Mouse (Mus musculus) cerebellum, adult 11 months (tissue): ENCODE results near the gene Rb1.

Experiments used
- DNase-seq: peaks from one replicate; pipeline ENCODE4 v3.0.0; 2022

The Rb1 gene

DNA sequence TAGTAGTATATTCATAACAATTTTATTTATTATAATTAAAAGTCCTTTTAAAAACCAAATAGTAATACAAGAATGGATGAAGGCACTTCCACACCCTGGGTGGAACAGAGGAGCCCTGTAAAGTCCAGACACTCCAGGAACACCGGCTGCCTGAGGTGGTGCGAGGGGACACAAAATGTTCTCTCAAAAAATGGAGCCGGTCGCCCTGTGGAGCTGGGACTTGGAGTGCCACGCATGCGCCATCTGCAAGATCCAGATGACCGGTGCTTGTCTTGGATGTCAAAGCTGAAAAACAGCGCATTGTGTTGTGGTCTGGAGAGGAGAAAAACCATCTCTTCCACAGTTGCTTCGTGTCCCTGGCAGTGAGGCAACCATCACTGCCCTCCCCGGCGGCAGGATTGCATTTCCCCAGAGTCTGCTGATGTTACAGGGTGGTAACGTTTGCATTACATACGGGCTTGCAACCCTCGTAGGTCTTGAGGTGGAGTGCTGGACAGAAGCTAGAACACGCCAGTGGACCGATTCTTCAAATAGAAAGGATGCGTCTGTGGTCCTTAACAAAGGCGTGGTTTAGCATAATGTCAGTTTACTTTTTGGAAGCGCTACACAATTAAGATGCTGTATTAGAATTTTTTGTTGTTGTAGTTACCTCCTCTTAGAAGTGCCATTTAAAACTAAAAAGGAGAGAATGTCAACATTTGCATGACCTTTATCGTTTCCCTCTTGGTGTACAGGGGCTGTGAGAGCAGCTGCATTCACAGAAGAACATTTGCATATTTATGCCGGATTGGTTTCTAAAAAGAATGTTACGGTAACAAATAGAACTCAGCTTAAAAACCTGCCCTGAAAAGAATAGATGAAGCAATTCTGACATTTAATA is 9.5 kb upstream of the Rb1 start:
- DNase-seq: no peak

DNA sequence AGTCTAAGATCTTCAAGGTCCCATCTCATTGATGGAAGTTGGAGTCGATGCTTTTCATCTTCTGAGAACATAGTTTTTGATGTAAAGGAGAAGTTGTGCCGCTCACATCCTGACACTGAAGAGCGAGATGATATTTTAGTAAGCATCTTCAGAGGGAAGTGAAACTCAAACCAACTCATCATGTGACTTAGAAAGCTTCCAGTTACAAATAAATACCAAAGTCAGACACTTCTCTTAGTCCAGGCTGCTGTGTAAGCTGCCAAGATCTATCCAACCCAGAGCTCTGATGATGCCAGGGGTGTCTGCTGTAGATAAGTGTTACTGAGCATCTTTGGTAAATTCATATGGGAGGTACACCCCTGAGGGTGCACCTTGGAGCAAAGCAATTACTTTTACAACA is 8.3 kb upstream of the Rb1 start:
- no peak for DNase-seq

DNA sequence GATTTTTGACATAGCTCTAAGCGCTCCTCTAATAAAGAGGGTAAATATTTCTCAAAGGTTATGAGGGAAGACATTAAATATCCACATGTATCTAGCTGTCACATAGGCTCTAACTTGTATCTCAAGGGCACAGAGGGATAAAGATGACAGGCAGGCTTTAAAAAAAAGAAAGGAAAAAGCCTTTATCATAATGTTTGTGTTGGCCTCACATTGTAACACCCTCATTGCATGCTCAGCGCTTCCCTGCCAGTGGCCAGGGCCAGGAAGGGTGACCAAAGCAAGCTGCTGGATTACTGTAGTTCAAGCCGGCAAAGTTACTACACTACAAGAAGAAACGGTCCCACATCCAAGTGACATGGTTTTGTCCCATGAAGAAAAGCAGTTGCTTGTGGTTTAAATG is 5.8 kb upstream of the Rb1 start:
- DNase-seq: no peak

DNA sequence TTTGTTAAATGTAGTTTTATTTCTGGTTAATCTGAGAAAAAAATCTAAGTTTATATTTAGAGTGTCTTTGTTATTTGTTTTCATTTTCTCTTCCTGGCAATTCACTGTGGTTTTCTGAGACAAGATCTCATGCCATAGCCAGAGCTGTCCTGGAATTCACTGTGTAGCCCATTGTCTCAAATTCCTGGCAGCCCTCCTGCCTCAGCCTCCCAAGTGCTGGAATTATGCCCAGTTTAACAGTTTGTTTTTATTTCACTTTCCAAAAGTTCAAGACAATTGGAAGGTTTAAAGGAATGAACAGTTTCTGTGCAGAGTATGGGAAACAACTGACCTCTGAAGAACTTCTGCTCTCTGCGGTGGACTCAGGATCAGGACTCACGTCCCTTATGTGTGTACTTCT is 4.2 kb upstream of the Rb1 start:
- no peak for DNase-seq

DNA sequence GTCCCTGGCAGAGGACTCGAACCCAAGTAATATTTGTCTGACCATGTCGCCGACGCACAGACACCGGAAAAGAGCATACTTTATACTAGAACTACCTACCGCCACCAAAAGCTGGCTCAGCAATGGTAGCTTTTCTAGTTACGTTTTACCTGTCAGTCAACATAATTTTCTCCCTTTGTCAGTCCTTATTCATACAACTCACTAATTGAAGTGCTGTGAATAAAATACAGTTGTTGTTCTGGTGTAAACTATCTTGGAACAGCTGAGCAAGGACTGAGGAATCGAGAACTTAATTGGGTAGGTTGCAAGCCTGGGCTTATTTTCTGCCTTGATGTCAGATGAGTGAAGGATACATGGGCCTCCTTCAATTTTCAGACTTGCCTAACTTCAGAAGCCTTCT is 889 bp upstream of the Rb1 start:
- DNase-seq: no peak

DNA sequence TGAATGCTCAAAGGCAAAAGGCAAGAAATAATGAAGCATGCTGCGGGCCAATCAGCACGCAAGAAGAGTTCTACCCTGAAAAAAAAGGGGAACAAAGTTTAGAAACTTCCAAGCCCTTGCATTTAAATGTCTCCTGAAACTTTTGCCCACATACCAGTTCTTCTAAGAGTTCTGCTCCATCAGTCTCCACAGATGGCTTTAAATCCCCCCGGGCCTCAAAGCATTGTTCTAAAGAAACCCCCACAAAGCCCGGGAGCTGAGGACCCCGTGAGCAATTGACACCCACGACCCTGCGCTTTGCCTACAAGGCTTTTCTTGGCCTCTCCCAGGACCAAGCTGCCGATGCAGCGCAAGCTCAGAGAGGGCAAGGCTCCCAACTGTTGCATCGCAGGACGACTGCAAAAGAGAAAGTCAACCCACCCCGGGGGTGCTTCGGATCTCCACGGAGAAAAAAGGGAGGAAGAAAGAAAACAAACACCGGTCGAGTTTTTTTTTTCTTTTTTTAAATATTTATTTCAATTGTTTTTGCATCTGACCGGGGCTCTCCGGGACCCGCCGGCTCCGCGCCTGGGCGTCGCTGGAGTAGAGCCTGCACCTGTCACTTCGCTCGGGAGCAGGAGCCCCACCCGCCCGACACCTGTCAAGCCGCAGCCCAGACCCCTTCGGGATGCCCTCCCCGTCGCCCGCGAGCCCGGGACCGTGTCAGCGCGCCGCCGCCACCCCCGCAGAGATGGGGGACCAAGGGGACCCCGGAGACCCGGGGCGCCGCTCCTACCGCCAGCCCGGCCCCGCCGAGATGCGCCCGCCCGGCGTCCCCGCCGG is 777 bp downstream of the Rb1 start:
- DNase-seq: peak; percentile 56

DNA sequence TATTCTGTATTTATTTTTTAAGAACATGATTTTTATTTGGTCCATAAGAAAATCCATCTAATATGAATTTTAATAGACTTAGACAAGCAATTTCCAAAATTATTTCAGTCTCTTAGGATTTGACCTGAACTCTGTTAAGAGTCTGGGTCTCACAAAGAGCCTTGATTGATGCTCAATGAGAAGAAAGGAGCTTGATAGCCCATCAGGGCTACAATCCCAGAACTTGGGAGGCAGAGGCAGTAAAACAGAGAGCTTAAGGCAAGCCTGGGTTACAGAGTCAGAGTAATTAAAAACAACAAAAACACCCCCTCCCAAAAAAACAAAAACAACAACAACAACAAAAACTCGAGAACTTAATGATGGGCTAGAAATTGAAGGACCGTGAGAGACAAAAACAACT is 1.7 kb downstream of the Rb1 start:
- no peak for DNase-seq

DNA sequence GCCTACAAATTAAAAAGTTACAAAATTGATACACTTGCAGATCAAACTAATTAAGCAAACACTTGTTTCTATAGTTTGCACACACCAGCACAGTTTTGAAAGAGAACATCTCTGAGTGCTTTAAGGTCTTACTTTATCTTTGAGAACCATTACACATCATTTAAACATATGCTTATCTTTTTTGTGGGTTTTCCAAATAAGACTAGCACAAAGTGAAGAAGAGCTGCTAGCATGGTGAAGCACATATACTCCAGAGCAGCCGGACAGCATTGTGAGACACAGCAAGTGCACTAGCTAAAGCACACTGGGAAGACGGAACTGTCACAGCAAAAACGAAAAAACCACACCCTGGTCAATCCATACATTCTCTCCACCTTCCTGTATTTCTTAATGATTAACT is 3.5 kb downstream of the Rb1 start:
- no peak for DNase-seq

DNA sequence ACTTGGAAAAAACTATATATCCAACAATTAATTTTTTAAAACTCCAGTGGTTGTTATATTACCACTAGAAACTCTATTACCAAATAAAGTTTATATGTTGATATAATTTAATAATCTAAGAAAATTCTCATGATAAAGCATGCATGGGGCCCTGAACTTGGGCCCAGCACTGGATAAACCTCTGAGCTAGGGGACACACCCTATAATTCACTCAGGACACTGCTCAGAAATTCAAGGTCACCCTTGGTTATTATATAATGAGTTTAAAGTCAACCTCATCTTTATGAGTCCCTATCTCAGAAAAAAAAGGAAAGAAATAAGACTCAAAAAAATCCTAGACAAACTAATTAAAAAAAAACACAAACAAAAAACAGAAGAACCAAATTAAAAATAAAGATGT is 8.7 kb downstream of the Rb1 start:
- DNase-seq: no peak

DNA sequence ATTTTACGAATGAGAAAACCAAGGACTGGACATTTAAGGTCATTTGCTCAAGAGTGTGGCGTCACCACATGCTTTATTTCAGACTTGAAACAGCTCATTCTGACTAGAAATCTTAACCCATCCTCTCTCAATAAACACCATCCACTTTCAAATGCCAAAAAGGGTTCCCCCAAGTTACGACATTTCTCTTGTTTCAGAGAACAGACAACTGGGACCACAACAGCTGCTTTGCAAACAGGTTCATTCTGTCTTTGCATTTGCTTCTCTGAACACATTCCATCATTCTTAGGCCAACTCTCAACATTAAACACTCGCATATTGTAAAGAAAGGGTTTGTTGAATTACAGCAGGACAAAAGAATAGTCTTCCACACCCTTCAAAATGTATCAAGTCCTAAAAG is 11.8 kb downstream of the Rb1 start:
- no peak for DNase-seq

DNA sequence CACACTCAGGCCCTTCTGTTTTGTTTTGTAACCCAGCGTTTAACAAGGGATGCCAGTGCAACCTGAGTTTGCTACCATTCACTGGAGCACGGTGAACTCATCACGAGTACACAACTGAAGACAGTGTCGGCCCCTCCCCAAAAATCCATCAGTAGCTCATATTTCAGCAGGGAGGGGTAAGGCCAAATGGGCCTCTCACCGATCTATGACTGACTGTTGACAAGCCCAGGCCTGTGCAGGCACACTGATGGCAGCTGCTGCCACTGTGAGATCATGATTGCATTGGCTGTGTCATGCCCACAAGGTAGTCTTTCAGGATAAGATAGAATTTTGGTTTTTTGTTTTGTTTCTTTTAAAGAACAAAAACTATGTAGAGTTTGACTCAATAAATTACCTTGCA is 12.2 kb downstream of the Rb1 start:
- DNase-seq: no peak

DNA sequence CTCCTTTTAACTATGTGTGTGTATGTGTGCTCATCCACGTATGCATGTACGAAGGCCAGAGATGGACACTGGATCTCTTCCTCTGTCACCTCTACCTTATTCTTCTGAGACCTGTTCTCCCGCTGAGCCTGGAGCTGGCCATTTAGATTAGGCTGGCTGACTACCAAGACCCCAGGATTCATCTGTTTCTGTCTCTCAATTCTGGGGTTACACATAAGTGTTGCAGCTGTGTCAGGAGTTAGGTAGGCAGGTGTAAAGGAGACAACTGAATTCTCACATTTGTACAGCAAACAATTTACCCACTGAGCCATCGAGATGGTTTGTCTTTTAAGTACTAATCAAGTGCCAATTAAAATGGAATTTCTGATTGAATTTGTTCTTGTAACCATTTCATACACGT is 12.7 kb downstream of the Rb1 start:
- no peak for DNase-seq

DNA sequence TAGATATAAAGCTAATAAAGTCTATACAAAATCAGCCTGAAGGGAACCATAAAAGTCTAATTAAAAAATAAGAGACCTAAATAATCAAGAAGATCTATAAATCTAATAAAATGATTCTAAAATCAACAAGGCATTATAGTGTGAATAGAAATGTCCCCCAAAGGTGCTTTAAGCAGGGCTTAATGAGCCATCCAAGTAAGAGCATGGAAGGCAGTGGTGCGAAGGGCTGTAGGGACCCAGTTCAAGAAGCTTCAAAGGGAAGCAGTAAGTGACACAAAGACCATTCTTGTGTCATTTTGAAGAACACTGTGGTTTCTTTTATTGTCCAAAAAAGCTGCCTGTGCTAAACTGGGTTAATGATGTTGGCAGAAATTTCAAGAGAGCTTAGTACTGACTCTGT is 18.1 kb downstream of the Rb1 start:
- DNase-seq: no peak

DNA sequence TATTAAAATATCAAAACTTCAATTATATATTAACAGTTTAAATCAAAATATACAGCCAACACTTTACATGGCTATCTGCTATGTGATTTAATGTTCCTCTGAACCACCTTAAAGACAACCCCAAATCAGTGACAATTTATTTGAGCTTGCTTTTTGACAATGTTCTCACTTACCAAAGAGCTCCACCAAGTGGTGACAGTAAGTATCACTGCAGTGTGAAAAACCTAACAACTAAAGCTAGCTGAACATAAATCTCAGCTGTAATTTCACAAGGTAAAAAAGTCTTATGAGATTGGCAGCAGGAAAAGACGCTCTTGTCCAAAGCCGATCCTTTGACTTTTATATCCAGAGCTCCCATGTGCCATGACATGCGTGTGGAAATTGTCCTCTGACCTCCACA is 22.4 kb downstream of the Rb1 start:
- DNase-seq: peak; percentile 28

DNA sequence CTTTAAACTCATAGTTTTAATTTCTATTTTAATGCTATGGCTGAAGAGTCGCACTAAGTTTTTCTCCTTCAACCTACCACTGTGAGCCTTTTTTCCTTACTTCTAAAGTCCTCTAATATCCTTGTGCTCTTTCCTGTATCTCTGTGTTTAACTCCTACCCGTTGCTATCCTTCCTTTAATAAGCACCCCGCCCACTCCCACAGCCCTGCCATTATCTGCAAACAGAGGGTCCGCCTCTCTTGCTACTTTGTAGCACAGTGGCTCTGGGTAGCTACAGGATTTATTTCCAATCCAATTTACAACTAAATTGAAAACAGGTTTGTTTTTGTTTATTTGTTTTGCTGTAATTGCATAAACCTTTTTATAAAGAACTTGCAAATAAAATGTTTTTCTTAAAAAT is 23.8 kb downstream of the Rb1 start:
- no peak for DNase-seq

DNA sequence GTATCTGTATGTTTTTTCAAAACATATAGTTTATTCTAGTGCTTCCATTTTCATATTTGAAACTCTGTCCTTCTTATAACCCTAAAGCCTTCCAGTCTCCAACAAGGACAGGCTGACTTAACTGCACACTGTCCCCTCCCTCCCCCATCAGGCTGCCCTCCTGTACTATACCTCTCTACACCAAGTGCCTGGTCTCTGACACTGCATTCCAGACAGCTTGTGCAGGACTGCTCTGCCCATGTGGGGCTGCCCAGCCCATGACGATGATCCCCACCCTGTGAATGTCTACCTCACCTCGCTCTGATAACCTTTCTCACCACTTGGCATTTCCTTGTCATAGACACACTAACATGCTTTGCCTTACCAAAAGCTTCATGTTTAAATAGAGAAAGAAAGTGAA is 30.1 kb downstream of the Rb1 start:
- DNase-seq: no peak

DNA sequence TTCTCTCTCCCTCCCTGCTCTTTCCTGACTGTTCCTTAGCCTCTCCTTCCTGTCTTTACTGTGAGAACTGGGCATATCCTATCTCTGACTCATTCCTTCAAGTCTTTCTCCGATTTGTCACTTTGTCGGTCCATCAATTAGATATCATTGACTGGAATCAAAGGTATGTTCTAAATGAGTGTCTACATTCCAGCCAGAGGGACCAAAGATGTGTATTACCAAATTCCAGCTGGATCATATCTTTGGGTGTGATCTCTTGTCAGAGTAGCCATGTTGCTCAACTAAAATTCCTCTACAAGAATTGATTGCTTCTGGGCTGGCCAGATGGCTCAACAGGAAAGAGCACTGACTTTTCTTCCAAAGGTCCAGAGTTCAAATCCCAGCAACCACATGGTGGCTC is 32.0 kb downstream of the Rb1 start:
- DNase-seq: no peak

DNA sequence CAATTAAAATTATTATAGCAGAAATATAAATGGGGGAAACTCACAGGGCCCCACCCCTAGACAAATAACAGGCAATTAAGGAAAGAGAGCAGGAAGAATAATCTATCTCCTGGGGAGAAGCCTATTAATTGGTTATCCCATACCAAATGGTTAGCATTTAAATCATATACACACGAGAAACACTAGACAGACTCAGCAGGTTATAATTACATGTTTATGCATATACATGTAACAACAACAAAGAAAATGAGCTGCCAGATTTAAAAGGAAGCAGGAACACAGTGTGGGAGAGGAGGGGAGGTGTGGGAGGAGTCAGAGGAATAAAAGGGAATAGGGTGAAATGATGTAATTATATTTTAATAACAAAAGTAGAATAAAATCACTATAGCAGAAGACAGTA is 33.2 kb downstream of the Rb1 start:
- DNase-seq: no peak

DNA sequence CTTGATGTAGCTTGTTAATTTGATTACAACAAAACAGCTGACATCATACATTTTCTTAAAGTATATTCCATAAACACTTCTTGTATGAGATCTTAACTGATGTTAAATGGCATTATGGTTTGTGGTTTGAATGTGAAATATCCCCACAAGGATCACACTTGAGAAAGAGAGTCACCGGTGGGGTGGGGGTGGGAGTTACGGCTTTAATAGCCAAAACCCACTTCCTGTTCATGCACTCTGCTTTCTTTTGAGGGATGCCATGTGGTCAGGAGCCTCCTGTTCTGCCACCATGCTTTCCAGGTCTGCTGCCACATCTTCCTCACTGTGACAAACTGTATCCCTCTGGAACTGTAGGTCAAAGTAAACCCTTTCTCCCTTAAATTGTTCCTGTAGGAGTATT is 35.7 kb downstream of the Rb1 start:
- DNase-seq: no peak

DNA sequence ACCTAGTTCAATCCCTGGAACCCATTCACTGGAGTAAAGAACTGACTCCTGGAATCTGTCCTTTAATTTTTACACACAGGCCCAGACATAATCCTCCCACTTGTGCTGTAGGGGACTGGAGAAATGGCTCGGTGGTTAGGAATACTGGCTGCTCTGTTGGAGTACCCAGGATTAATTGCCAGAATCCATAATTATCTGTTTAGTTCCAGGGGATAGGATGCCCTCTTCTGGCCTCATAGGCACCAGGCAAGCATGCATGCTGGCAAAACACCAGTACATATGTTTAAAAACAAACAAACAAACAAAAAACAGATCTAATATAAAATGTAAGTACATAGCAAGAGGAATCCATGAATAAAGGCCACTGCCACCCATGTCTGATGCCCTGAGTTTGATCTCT is 44.6 kb downstream of the Rb1 start:
- DNase-seq: no peak

DNA sequence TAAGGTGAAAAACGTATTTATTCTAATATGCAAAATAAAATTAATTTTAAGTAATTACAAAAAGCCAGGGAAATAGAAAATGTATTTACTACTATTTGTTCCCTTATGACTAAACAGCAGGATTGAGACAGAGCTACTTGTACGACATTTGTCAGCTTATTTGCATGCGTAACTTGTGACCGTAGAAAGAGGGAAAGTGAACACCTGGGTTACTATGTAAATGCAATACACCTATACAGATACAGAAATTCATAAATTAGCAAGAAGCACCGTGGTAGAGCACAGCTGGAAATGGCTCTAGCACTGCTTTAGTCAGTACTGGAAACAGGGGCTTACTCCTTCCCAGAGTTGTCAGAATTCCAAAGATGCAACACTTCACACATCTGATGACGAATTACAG is 46.5 kb downstream of the Rb1 start:
- no peak for DNase-seq

DNA sequence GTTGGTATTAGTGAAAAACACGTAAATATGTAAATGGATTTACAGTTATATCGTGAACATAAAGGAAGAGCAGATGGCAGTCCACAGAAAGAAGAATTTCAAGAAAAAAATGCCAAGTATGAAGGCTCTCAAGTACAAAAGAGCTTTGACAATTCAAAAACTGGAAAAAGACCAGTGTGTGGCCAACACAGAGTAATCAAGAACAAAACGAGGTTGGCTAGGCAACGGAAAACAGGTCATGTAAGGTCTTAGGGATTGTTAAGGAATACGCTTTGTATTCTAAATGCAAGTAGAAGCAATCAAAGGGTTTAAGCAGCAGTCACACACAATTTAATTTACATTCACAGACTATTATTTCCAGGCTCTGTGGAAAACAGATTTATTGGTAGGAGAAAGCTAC is 53.8 kb downstream of the Rb1 start:
- no peak for DNase-seq

DNA sequence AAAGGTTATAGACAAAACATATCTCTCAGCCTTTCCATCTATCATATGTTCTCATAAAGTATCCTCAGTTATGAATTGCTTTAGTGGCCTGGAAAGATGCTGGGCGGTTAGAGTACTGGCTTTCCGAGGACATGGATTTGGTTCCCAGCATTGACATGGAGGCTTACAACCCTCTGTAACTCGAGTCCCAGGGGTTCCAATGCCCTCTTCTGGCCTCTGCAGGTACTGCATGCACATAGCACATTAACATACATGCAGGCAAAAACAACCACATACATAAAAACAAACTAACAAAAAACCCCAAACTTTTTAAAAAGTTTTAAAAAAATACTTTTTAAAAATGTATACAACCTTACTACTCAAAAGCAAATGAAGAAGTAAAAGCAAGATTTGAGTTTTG is 59.5 kb downstream of the Rb1 start:
- DNase-seq: peak; percentile 6

DNA sequence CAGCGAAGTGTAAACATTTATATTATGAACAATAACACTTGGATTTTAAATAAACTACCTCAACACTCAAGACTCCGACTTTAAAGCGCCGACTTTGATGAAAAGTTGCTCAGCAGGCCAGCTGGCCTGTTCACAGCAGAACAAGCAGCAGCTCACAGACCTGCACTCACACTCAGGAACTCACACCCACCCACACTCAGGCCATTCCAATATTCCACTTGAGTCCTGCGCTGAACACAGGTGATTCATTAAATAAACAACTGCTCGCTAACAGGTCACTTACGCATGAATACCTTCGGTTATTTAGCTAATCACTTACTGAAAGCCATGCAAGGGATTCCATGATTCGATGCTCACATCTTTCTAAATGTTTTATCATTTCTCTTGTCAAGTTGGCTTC is 63.4 kb downstream of the Rb1 start:
- no peak for DNase-seq

DNA sequence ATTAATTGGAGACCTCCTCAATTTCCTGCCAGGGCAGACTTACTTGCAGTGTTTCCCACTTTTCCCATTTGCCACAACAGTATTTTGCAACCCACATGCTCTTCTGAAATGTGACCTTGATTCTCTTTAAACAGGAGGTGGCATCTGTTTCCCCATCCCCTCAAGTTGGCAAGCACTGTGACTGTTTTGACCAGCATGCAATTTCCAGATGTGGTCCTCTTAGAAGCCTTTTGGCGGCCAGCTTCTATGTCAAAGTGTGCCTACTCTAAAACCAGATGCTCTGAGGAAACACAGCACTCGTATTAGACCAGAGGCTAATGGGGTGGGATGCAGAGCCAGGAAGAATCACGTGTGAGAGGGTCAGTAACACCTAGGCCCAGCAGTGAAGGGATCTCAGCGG is 67.4 kb downstream of the Rb1 start:
- no peak for DNase-seq
